Mouse (Mus musculus) megakaryocyte, adult 5-6 weeks (primary cell): ENCODE results near the gene Mtor. TPM values are rescaled to one million over a fixed set of nuclear protein-coding genes. Genes with fewer than 3 reads are reported as not detected.

Experiments used
- ATAC-seq: 2 replicates; pipeline ENCODE4 v1.8.0; 2016; ENCODE audit warnings: mild to moderate bottlenecking, inconsistent platforms; ENCODE audit not compliant: poor library complexity, severe bottlenecking
- total RNA-seq, 2 experiments: library from RNA; stranded (forward) in 1 of 2; stranded (reverse) in 1 of 2; fragments of 153-499, 151-499 nt in 1 of 2; fragments of 221-1000, 200-1000 nt in 1 of 2; gene quantifications; 2 replicates each; pipeline versions ENCODE4 v1.2.3 to v1.2.4; 2015 to 2017

Gene Mtor
- total RNA-seq, 2 experiments from 2014 or later, result 10.8 to 14.2 TPM

GRCm38 (mm10) chr4:148435657-148436330, 12.6 kb upstream of the Mtor start:
- ATAC-seq, result 0 out of 2 replicates have a peak, but pooled peaks have one; percentile 6

- ATAC-seq, result no peak
These were observed 6.5 kb upstream of the Mtor start for GRCm38 (mm10) chr4:148441931-148442330.

- ATAC-seq, result no peak
These were observed 5.8 kb upstream of the Mtor start for GRCm38 (mm10) chr4:148442598-148442997.

- ATAC-seq, result peak; percentile 76
These were observed 4.0 kb upstream of the Mtor start, which contains the start of gene Ubiad1 for GRCm38 (mm10) chr4:148444250-148444967. Gene Ubiad1, minus strand, starts transcription at chr4:148444771.

GRCm38 (mm10) chr4:148448853-148449245, 438 bp downstream of the Mtor start:
- ATAC-seq, result no peak

- no peak for ATAC-seq
These were observed 5.3 kb downstream of the Mtor start for GRCm38 (mm10) chr4:148453707-148454106.

- ATAC-seq, result no peak
These were observed 7.1 kb downstream of the Mtor start for GRCm38 (mm10) chr4:148455477-148456025.

- ATAC-seq, result no peak
These were observed 12.4 kb downstream of the Mtor start for GRCm38 (mm10) chr4:148460656-148461284.

- no peak for ATAC-seq
These were observed 13.4 kb downstream of the Mtor start for GRCm38 (mm10) chr4:148461772-148462171.

- no peak for ATAC-seq
These were observed 14.3 kb downstream of the Mtor start for GRCm38 (mm10) chr4:148462717-148463116.

- peak; percentile 64; the same call in 1 of the 2 replicates for ATAC-seq
These were observed 15.0 kb downstream of the Mtor start for GRCm38 (mm10) chr4:148463208-148463960.

GRCm38 (mm10) chr4:148464301-148464700, 15.9 kb downstream of the Mtor start:
- no peak for ATAC-seq

GRCm38 (mm10) chr4:148464869-148465268, 16.5 kb downstream of the Mtor start:
- ATAC-seq, result no peak

GRCm38 (mm10) chr4:148466511-148467079, 18.2 kb downstream of the Mtor start:
- ATAC-seq, result no peak

- no peak for ATAC-seq
These were observed 20.0 kb downstream of the Mtor start for GRCm38 (mm10) chr4:148468396-148468795.

- ATAC-seq, result no peak
These were observed 21.3 kb downstream of the Mtor start for GRCm38 (mm10) chr4:148469487-148470252.

- ATAC-seq, result no peak
These were observed 23.0 kb downstream of the Mtor start for GRCm38 (mm10) chr4:148471363-148471806.

GRCm38 (mm10) chr4:148472436-148473174, 24.2 kb downstream of the Mtor start:
- ATAC-seq, result no peak

GRCm38 (mm10) chr4:148473496-148473895, 25.1 kb downstream of the Mtor start:
- ATAC-seq, result no peak
